Mouse (Mus musculus): ENCODE results near the gene Fbxo42. TPM values are rescaled to one million over a fixed set of nuclear protein-coding genes. Genes with fewer than 3 reads are reported as not detected.

The Fbxo42 gene
- polyA plus RNA-seq, 1 experiment = 10.9 TPM

GRCm38 (mm10) chr4:141163729-141164128, 16.0 kb downstream of the Fbxo42 start:
- no peak for DNase-seq (ENCODE audit: low read depth, low spot score)
- 94% methylated on average over 5 of the region's 5 CpGs for WGBS

DNA sequence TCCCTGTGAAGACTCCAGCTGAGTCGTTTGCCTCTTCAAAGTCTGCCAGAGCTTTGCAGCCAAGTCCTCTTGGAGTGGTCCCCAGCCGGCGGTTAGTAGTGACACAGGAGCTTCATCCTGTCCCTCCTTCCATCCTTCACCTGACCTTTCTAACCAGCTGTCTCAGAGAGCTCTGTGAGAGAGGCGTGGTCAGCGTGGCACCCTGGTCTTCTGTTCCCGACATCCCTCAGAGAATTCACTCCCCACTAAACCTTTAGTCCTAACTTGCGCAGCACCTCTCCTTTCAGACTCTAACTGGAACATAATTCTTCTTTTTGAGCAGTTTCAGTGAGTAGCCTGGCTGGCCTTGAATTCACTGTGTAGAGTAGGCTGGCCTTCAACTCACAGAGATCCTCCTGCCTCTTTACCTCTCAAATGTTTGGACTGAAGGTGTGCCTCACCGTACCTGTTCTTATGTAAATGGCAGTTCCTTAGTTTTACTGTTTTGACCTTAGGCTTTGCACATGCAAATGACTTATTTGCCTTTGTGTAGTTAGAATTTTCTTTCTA, 18.1 kb downstream of the Fbxo42 start:
- no peak for DNase-seq (ENCODE audit: low read depth, low spot score)
- 43% methylated on average over 8 of the region's 8 CpGs for WGBS

DNA sequence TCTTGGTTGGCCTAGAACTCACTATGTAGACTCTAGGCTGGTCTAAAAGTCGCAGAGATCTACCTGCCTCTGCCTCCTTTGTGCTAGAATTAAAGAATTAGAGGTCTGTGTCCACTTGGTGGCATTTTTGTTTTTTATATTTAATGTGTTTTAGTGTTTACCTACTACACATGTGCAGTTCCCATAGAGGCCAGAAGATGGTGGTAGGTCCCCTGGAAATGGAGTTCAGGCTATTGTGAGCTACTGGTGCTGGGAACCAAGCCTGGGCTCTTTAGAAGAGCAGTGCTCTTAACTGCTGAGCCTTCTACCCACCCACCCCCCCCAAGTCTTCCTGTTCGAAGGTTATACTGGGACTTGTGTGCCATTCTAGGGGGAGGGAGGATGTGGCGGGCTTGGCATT, 19.4 kb downstream of the Fbxo42 start:
- no peak for DNase-seq (ENCODE audit: low read depth, low spot score)
- 100% methylated on average over 3 of the region's 3 CpGs for WGBS

GRCm38 (mm10) chr4:141172121-141172520, 24.4 kb downstream of the Fbxo42 start:
- DNase-seq (ENCODE audit: low read depth, low spot score) = no peak
- 95% methylated on average over 8 of the region's 8 CpGs for WGBS

- DNase-seq (ENCODE audit: low read depth, low spot score) = no peak
- WGBS = 86% methylated on average over 5 of the region's 5 CpGs
Observed at GRCm38 (mm10) chr4:141175783-141176182, 28.1 kb downstream of the Fbxo42 start.

- WGBS = 80% methylated on average over 10 of the region's 10 CpGs
- DNase-seq (ENCODE audit: low read depth, low spot score) = no peak
Observed at GRCm38 (mm10) chr4:141176328-141176838, 28.7 kb downstream of the Fbxo42 start.

DNA sequence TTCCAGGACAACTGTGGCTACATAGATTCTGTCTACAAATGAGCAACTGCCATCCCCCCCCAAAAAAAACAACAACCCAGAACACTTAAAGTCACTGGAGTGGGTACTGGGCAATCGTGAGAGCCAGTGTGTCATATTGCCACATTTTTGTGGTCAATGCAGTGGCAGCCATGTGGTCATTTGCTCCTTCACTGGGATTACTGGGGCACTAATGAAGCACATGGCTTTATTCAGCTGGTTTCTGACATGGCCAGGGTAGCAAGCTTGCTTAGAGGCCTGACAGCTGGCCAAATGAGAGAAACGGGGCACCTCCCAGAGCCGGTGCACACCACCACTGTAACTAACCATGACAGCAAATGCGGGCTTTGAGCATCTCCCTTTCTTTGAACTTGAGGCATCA, 30.8 kb downstream of the Fbxo42 start:
- WGBS = 88% methylated on average over 4 of the region's 4 CpGs
- no peak for DNase-seq (ENCODE audit: low read depth, low spot score)

DNA sequence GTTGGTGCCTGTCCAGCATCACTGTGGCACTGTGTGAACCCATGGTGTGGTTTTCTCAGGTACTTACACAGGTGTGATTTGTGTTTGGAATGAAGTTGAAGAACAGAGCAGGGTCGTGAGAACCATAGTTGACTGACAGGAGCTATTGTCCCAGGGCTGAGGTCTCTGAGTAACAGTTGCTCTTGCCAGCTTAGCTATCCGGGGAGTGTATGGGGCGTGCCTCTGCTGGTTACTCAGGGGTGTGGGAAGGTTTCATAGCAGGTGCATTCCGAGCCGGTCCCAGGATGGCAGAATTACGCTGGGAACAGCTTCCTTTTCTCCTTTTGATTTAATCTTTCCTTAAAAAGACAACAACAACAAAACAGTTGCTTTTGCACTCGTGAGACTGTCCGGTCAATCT, 33.1 kb downstream of the Fbxo42 start:
- 35% methylated on average over 8 of the region's 8 CpGs for WGBS

DNA sequence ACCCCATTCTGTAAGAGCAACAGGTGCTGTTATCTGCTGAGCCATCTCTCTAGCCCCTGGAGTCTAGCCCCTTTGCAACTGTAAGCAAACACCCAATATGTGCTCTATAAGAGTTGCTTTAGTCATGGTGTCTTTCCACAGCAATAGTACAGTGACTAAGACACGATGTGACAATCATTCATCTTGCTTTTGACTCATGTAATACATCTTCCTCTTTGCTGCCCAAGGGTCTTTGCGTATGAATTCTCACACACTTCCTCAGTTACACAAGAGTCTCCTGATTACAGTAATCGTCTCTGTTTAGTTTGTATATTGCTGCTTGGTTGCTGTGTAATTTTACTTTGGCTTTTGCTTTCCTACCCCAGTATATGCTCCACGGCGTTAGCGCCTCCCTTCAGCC, 34.3 kb downstream of the Fbxo42 start:
- DNase-seq (ENCODE audit: low read depth, low spot score) = no peak
- 92% methylated on average over 6 of the region's 6 CpGs for WGBS

More for the DNA sequence above, 33.1 kb downstream of the Fbxo42 start:
- DNase-seq (ENCODE audit: low read depth, low spot score) = no peak

DNA sequence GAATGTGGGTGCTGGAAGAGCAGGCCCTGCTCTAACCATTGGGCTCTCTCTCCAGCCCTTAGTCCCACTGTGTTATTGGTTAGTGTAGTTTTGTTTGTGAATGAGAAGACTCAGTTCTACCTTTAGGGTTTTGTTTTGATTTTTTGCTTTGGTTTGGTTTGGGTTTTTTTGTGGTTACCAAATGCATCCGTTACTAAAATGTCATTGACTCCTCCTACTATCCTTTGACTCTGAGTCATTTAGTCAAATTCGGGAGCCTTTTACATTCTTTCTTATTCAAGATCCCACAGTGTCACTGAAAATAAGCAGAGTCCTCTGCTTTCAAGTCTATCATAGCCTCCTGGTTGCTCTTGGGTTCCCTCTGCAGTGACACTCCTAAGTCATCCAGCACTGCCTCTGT, 36.2 kb downstream of the Fbxo42 start:
- DNase-seq (ENCODE audit: low read depth, low spot score) = no peak
- 79% methylated on average over 2 of the region's 2 CpGs for WGBS

GRCm38 (mm10) chr4:141184426-141184825, 36.7 kb downstream of the Fbxo42 start:
- DNase-seq (ENCODE audit: low read depth, low spot score) = no peak
- WGBS = 91% methylated on average over 4 of the region's 4 CpGs

DNA sequence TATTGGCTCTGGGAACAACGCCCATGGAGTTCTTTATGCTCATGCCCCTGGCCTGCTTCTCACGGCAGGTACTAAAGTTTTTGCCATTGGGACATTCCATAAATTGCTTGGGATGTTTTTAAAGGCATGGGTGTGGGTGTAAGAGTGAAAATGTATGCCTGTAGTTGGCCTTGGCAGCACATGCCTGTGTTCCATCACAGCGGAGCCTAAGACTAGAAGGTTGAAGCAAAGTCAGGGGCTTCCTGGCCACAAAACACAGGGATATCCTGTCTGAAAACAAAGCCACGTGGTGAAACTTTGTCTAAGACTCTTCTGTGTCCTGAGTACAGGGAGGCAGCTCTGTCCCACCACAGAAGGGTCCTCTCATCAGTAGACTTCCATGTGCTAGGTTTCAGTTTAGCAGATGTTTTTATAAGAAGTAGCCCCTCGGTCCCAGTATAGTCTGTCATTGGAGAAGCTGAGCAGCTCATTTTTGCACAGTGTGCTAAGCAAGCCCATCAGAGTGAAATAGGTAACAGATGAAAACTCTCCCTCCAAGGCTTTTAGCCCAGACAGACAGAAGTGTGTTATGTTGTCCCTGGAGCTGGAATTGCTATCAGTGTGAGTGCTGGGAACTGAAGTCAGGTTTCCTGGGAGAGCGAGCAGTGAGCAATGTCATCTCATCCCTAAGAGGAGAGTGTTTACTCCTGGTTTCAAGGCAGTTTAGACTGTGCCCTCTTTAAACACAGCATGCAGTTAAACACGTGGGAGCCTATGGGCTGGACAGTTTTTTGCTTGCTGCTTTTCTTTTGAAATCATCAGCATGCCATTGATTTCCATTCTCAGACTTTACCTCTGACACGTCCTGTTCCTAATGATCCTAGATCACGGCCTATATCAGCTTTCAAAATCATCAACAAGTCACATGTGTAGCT, 39.5 kb downstream of the Fbxo42 start:
- no peak for DNase-seq (ENCODE audit: low read depth, low spot score)
- WGBS = 38% methylated on average over 9 of the region's 9 CpGs

GRCm38 (mm10) chr4:141191294-141191693, 43.6 kb downstream of the Fbxo42 start:
- no peak for DNase-seq (ENCODE audit: low read depth, low spot score)
- WGBS = 88% methylated on average over 7 of the region's 7 CpGs

GRCm38 (mm10) chr4:141194553-141194952, 46.8 kb downstream of the Fbxo42 start:
- WGBS = 92% methylated on average over 6 of the region's 6 CpGs

DNA sequence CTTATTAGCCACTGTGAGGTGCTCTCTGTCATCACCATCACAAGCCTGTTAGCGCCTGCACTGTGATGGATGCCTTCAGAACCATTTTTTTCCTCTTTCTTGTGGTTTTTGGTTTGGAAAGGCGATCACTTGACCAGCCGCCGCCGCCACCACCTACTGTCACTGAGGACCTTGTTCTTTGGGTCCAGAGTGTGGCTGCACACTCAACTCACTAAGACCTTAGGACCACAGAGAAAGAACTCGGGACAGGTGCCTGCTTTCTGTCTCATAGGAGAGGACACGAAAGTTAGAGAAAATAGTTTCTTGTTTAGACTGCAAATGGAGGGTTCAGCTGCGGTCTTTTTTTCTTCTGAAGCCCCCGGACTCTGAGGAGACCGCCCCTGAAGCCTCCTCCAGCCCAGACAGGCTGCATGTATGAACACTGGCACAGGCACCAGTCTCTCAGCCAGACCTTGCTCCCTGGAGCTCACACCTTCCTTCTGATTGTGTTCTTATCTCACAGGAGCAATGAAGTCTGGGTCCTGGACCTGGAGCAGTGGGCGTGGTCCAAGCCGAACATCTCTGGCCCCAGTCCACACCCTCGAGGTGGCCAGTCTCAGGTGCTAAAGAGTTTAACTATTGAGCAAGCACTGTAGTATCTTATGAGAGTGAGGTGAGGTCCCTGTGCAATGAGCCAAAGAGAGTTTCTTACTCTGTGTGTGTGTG, 49.4 kb downstream of the Fbxo42 start:
- WGBS = 83% methylated on average over 13 of the region's 13 CpGs
- no peak for DNase-seq (ENCODE audit: low read depth, low spot score)

More at GRCm38 (mm10) chr4:141194553-141194952, 46.8 kb downstream of the Fbxo42 start:
- DNase-seq (ENCODE audit: low read depth, low spot score) = no peak

GRCm38 (mm10) chr4:141197686-141198035, 49.9 kb downstream of the Fbxo42 start:
- no peak for DNase-seq (ENCODE audit: low read depth, low spot score)
- WGBS = 98% methylated on average over 13 of the region's 13 CpGs

- no peak for DNase-seq (ENCODE audit: low read depth, low spot score)
- 63% methylated on average over 11 of the region's 11 CpGs for WGBS
Observed at GRCm38 (mm10) chr4:141200906-141201305, 53.2 kb downstream of the Fbxo42 start.

DNA sequence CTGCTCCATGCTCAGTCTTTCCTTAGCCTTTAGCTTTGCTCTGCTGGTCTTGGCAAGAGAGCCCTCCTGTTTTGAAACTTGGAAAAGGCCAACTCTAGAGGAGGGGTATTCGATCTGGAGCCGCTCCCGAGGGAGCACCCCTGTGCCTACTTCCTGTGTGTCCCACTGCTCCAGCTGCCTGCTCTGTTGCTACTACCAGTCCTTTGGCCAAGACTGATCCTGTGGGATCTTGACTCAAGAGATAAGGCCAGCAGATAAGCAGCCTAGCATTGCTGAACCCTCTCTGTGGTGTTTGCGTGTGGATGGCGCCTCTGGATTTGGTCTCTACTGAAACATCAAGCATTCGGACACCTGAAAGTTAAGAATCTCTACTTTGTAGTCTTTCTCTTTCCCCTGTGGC, 54.5 kb downstream of the Fbxo42 start:
- WGBS = 93% methylated on average over 6 of the region's 6 CpGs
- no peak for DNase-seq (ENCODE audit: low read depth, low spot score)

GRCm38 (mm10) chr4:141204580-141205061, 56.9 kb downstream of the Fbxo42 start:
- no peak for DNase-seq (ENCODE audit: low read depth, low spot score)
- WGBS = 81% methylated on average over 4 of the region's 4 CpGs

DNA sequence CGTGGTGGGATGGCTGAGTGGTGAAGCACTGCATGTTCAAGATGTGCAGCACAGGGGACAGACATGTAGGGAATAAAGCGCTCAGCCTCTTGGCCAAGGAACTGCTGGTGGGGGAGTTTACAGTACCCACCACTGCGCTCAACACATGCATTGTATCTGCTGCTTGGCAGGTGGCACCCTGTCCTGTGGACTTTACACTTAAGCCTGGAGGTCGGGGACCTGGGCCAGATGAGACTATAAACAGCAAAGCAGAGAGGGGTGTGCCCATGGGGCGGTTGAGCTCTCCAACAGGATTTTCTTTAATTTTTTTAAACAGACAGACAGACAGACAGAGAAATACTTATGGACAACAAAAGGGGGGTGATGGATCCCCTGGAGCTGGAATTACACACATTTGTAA, 59.4 kb downstream of the Fbxo42 start:
- WGBS = 54% methylated on average over 5 of the region's 5 CpGs

More for the DNA sequence above, 59.4 kb downstream of the Fbxo42 start:
- DNase-seq (ENCODE audit: low read depth, low spot score) = no peak
